Mouse (Mus musculus): ENCODE measurements at regions not wholly inside any gene's neighbourhood (a gene's known extent, or its start where the extent isn't known, plus 50 kb on each side); places are given as distances from the start of the nearest gene placed in this dataset.

DNA sequence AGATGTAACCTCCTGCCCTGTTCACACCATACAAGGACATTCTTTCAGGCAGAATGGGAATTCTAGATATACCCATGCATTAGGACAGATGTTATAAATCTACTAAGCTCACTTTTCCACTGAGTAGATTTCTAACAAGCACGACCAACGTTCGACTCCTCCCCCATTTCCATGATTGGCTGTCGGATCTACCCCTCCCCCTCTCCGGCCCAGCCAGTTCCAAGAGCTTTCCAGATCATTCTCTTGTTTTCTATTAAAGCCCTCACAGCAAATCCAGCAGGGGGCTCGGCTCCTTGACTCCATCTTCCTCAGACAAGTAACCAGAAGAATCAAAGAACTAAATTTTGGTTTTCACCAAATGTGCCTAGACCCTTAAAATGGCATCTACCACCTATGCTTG is 146.5 kb upstream of the Plxnc1 start:
- POLR2A ChIA-PET = interaction anchor here in 2 of 4 experiments (0.6 to 2.2 kb wide), 6 partner anchors 25 to 370 kb away, joined by 3 to 7 read pairs (median 3); no protein-coding TSS in a partner anchor
- CTCF ChIA-PET = interaction anchor here (0.6 to 2.7 kb wide), 7 partner anchors 65 to 267 kb away, joined by 3 to 10 read pairs (median 4); no protein-coding TSS in a partner anchor

DNA sequence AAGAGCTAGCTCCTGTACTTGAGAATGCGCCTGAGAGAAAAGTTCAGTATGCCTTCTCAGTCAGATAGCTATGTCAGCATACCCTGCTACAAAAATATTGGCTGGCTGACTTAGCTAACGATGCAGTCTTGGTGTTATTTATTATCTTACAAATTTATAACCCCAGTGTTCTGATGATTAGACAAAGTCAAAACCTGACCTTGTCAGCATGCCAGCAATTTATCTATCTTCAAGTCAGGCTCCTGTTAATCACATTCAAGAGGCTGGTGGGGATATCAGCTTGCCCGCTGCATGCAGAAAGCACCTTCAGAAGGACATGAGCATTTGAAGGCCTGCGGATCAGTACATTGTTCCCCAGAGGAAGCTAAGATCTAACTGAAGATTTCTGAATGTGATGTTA is 146.0 kb upstream of the Plxnc1 start:
- ChIA-PET POLR2A (interaction anchor here in 1 of 4 experiments (0.7 to 2.2 kb wide), 2 partner anchors 26 to 226 kb away, joined by 3 to 7 read pairs; no protein-coding TSS in a partner anchor), CTCF (interaction anchor here in 2 of 4 experiments (0.6 to 1.3 kb wide), 4 partner anchors 65 to 197 kb away, joined by 3 to 6 read pairs (median 4); no protein-coding TSS in a partner anchor)

DNA sequence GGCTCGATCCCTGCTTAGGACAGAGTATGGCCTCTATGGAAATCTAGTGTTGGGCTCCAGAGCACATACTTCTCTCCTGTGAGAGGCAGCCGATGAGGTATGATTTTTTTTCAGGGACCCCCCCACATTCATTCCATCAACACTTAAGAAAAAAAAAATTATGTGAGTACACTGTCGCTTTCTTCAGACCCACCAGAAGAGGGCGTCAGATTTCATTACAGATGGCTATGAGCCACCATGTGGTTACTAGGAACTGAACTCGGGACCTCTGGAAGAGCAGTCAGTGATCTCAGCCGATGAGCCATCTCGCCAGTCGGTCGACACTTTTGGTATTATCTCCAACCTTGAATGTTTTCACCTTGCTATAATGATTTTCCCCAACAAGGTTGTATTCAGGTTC is 145.4 kb upstream of the Plxnc1 start:
- ChIA-PET POLR2A (interaction anchor here in 1 of 4 experiments (2.2 kb wide), 1 partner anchor 27 kb away, joined by 7 read pairs; no protein-coding TSS in a partner anchor), CTCF (no interaction called here)

GRCm38 (mm10) chr10:95087864-95088570 is 143.4 kb upstream of the Plxnc1 start:
- ChIA-PET POLR2A (interaction anchor here in 3 of 4 experiments (0.6 to 1.3 kb wide), 5 partner anchors 15 to 688 kb away, joined by 3 to 4 read pairs (median 3); no protein-coding TSS in a partner anchor), CTCF (interaction anchor here (0.5 to 1.9 kb wide), 12 partner anchors 68 to 483 kb away, joined by 3 to 17 read pairs (median 4); partner anchors contain the start of gene Socs2 (in 2 of the 4))

GRCm38 (mm10) chr10:95086755-95087154 is 142.1 kb upstream of the Plxnc1 start:
- POLR2A ChIA-PET = interaction anchor here in 1 of 4 experiments (0.6 to 1.0 kb wide), 4 partner anchors 31 to 370 kb away, joined by 3 read pairs; no protein-coding TSS in a partner anchor
- CTCF ChIA-PET = interaction anchor here in 2 of 4 experiments (0.6 kb wide), 2 partner anchors 101 to 140 kb away, joined by 3 to 4 read pairs; no protein-coding TSS in a partner anchor

DNA sequence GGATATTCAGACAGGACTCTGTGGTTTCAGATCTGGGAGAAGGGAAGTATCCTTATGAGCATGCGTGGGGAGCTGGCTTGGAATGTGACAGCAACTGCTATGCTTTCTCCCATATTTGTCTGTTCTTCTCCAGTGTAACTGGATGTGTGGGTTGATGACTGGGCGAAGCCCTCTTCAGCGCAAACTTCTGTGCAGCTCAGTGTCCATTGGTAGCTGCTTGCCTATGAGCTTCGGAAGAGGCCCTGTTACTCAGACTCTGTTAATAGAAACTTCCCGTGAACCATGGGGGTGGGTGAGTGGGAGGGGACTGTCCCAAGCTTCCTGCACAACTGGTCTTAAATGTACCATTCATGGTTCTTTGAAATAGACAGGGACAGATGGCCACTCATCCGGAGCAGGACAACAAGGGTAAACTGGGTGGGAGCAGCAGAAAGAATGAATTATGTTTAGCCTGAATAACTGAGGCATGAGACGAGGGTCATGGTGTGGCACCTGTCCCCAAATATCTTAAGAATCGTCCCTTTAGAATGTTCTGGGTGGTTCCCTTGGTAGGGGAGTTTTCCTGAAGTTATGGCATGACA is 141.1 kb upstream of the Plxnc1 start:
- POLR2A ChIA-PET = interaction anchor here in 2 of 4 experiments (0.5 to 0.9 kb wide), 3 partner anchors 136 to 371 kb away, joined by 3 to 6 read pairs (median 3); no protein-coding TSS in a partner anchor
- CTCF ChIA-PET = no interaction called here

DNA sequence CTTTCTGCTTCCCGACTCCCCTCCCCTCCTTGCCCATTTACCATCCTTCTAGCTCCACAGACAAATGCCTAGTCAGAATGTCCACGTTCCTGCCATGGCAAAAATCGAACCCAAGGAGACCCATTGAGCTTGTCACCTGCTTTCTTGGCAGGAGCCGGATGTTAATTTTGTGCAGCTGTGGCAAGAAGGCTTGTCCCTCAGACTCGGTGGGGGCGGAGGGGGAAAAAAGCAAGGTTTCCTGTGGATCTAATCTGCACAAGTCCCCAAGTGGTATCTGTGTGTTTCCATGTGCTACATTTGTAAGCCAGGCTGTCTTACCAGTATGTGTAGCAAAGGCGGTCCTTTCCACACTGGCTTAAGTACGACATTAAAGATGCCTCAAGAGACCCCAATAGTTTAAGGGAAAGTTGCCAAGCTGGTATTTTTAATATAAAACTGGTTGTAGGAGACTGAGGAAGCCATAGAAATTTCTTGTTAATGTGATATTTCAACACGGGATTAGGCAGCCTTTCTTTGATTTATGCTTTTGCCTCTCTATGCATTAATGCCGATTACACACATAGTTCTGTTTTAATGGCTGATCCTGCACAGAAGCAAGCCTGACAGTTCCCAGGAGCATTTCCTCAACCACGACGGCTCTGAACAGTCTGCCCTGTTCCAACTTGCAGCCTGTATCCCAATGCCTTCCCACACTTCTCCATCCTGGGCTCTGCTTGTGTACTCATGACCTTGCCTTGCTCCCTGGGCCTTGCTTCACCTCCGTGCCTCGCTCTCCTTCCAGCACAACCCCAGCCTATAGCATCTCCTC is 138.9 kb upstream of the Plxnc1 start:
- ChIA-PET POLR2A (interaction anchor here in 1 of 4 experiments (0.6 to 1.1 kb wide), 2 partner anchors 276 to 431 kb away, joined by 3 read pairs; no protein-coding TSS in a partner anchor), CTCF (no interaction called here)

- POLR2A ChIA-PET = interaction anchor here in 1 of 4 experiments (1.1 kb wide), 1 partner anchor 431 kb away, joined by 3 read pairs; no protein-coding TSS in a partner anchor
- CTCF ChIA-PET = no interaction called here
Measured at GRCm38 (mm10) chr10:95082634-95083033, 138.0 kb upstream of the Plxnc1 start.

DNA sequence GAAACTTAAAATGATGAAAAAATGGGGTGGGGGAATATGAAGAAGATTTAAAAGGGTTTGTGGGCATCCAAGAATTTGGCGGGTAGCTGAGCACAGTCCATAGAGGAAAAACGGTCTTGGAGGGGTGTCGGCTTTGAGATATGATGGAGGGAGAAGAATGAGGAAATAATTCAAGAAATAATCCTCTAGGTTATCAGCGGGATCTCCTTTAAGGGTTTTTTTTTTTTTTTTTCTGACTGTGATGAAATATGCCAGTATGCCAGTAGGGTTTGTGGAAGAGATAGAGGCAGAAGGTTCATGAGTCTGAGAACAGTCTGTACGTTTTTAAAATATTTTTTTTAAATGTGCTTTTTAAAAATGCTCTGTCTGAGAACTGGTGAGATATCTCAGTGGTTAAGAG is 135.3 kb upstream of the Plxnc1 start:
- ChIA-PET CTCF (no interaction called here), POLR2A (interaction anchor here in 1 of 4 experiments (1.6 kb wide), 1 partner anchor 20 kb away, joined by 4 read pairs; no protein-coding TSS in a partner anchor)

- CTCF ChIA-PET = interaction anchor here in 1 of 4 experiments (0.6 kb wide), 1 partner anchor 40 kb away, joined by 10 read pairs; no protein-coding TSS in a partner anchor
- POLR2A ChIA-PET = interaction anchor here in 3 of 4 experiments (0.6 to 1.7 kb wide), 4 partner anchors 17 to 650 kb away, joined by 3 to 4 read pairs (median 4); no protein-coding TSS in a partner anchor
Measured at GRCm38 (mm10) chr10:95076421-95076820, 131.8 kb upstream of the Plxnc1 start.

- ChIA-PET CTCF (interaction anchor here in 1 of 4 experiments (0.6 kb wide), 1 partner anchor 41 kb away, joined by 10 read pairs; no protein-coding TSS in a partner anchor), POLR2A (interaction anchor here in 3 of 4 experiments (0.6 to 1.7 kb wide), 5 partner anchors 16 to 649 kb away, joined by 3 to 5 read pairs (median 4); no protein-coding TSS in a partner anchor)
Measured at GRCm38 (mm10) chr10:95075897-95076296, 131.3 kb upstream of the Plxnc1 start.

- ChIA-PET CTCF (interaction anchor here in 1 of 4 experiments (0.5 kb wide), 1 partner anchor 83 kb away, joined by 4 read pairs; no protein-coding TSS in a partner anchor), POLR2A (interaction anchor here in 2 of 4 experiments (1.0 to 1.8 kb wide), 6 partner anchors 14 to 386 kb away, joined by 3 to 8 read pairs (median 4); no protein-coding TSS in a partner anchor)
Measured at GRCm38 (mm10) chr10:95074959-95075590, 130.4 kb upstream of the Plxnc1 start.

- ChIA-PET CTCF (interaction anchor here in 2 of 4 experiments (0.5 to 0.6 kb wide), 2 partner anchors 33 to 82 kb away, joined by 3 to 4 read pairs; no protein-coding TSS in a partner anchor), POLR2A (interaction anchor here in 3 of 4 experiments (0.9 to 1.8 kb wide), 4 partner anchors 14 to 83 kb away, joined by 3 to 8 read pairs (median 4); no protein-coding TSS in a partner anchor)
Measured at GRCm38 (mm10) chr10:95074381-95074780, 129.7 kb upstream of the Plxnc1 start.

DNA sequence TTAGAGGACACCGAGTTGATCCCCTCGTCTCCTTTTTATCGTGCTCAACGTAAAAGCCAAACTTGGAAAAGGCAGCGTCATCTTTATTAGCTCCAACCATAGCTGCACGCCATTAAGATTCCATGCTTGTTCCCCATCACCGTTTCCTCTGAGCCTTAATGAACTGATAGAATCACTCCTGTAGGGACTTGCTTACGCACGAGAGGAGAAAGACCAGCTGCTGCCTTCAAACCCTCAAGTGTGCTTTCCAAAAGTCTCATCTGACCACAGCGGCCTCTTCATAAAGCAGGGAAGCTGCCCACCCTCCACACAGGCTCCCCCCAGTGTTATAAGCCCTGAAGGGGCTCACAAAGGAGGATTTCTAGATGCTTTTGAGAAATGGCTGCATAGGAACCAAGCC is 123.3 kb upstream of the Plxnc1 start:
- CTCF ChIA-PET = interaction anchor here in 1 of 4 experiments (0.5 kb wide), 1 partner anchor 629 kb away, joined by 6 read pairs; no protein-coding TSS in a partner anchor

DNA sequence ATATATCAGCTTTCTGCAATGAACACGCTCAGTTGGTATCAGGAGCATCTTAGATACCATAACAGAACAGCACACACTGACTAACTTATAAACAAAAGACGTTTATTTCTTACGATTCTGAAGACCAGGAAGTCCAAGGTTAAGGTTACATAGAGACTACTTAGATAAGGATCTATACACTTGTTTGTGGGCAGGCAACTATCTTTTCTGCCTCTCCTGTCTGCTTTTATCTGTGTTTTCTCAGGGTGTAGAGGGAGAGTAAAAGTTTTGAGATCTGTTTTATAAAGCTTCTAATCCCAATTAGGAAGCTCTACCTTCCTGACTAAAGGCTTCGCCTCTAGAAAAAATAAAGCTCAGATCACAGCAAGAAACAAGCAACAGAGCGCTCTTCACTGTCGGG is 122.1 kb upstream of the Plxnc1 start:
- POLR2A ChIA-PET = interaction anchor here in 1 of 4 experiments (0.6 kb wide), 1 partner anchor 566 kb away, joined by 3 read pairs; no protein-coding TSS in a partner anchor
- CTCF ChIA-PET = no interaction called here

More for the DNA sequence above, 123.3 kb upstream of the Plxnc1 start:
- POLR2A ChIA-PET = interaction anchor here in 2 of 4 experiments (0.6 to 0.9 kb wide), 3 partner anchors 8 to 267 kb away, joined by 3 to 7 read pairs (median 4); no protein-coding TSS in a partner anchor

- ChIA-PET POLR2A (interaction anchor here in 3 of 4 experiments (0.6 to 2.8 kb wide), 12 partner anchors 8 to 230 kb away, joined by 3 to 8 read pairs (median 3); no protein-coding TSS in a partner anchor), CTCF (interaction anchor here in 2 of 4 experiments (0.6 to 1.2 kb wide), 4 partner anchors 68 to 1595 kb away, joined by 3 to 5 read pairs (median 4); partner anchors contain the start of gene Socs2 (in 1 of the 2))
Measured at GRCm38 (mm10) chr10:95059486-95060091, 115.0 kb upstream of the Plxnc1 start.

Data from embryonic stem cell, embryonic (primary cell).